Mouse (Mus musculus) embryonic facial prominence, embryonic 15.5 days (tissue): ENCODE data around the gene F2rl1. TPM values are rescaled to one million over a fixed set of nuclear protein-coding genes. Genes with fewer than 3 reads are reported as not detected.

Source experiments
- ATAC-seq: fragments of 200-750 bp; cut with Nextera tagmentation; 2 replicates; pipeline ENCODE4 v1.8.0; 2017; ENCODE audit warnings: low read depth, moderate TSS enrichment; ENCODE audit not compliant: insufficient number of reproducible peaks, low FRiP score, low TSS enrichment
- H3K27ac ChIP-seq: fragments of 300-500 bp; sonication (generic); replicated peaks from 2 replicates; pipeline ENCODE4 v1.5.1; 2015; ENCODE audit warnings: mild to moderate bottlenecking, inconsistent platforms
- H3K27me3 ChIP-seq: fragments of 300-500 bp; sonication (generic); 2 replicates; pipeline ENCODE4 v1.6.1; 2015; ENCODE audit warnings: inconsistent platforms
- H3K36me3 ChIP-seq: fragments of 300-500 bp; sonication (generic); 2 replicates; pipeline ENCODE4 v1.6.1; 2015; ENCODE audit warnings: mild to moderate bottlenecking, inconsistent platforms
- H3K4me1 ChIP-seq: fragments of 300-500 bp; sonication (generic); 2 replicates; pipeline ENCODE4 v1.6.1; 2015; ENCODE audit warnings: inconsistent platforms
- H3K4me2 ChIP-seq: fragments of 300-500 bp; sonication (generic); replicated peaks from 2 replicates; pipeline ENCODE4 v1.6.1; 2015; ENCODE audit warnings: mild to moderate bottlenecking, inconsistent platforms
- H3K4me3 ChIP-seq: fragments of 300-500 bp; sonication (generic); replicated peaks from 2 replicates; pipeline ENCODE4 v1.5.1; 2015; ENCODE audit warnings: mild to moderate bottlenecking, inconsistent platforms
- H3K9ac ChIP-seq: fragments of 300-500 bp; sonication (generic); 2 replicates; pipeline ENCODE4 v1.6.1; 2015; ENCODE audit warnings: inconsistent platforms
- H3K9me3 ChIP-seq: fragments of 300-500 bp; sonication (generic); replicated peaks from 2 replicates; pipeline ENCODE4 v1.6.1; 2016; ENCODE audit warnings: inconsistent platforms
- WGBS: fragments of 180-500 bp; shearing (Covaris S2); methylation state at CpG from one replicate; pipeline ENCODE4 v1.1.7; 2015; 5-methylcytosine and 5-hydroxymethylcytosine counted together
- polyA plus RNA-seq: library from polyadenylated mRNA; unstranded; fragments of >200 nt; fragmentation: Nextera tagmentation; extraction: Ambion mirVana; gene quantifications from 2 replicates; pipeline ENCODE4 v1.2.1, GENCODE M21; 2015

F2rl1 gene
- 4.5 and 5.1 TPM in 2 replicates for polyA plus RNA-seq

- peaks cover 26% of the 10 kb centered on the region for H3K27me3 ChIP-seq
- no peak within 1 kb of the TSS for H3K27ac ChIP-seq
- peak within 1 kb of the TSS; percentile 50 for H3K4me3 ChIP-seq
- H3K9ac ChIP-seq: peak within 1 kb of the TSS; percentile 31
- peak; percentile 84 for ATAC-seq
- peaks cover 21% of the 10 kb centered on the region for H3K4me1 ChIP-seq
- no peaks in the 10 kb centered on the region for H3K36me3 ChIP-seq
- no peaks in the 10 kb centered on the region for H3K9me3 ChIP-seq
- under 1% methylated on average over 54 of the region's 54 CpGs for WGBS
- H3K4me2 ChIP-seq: peak within 1 kb of the TSS; percentile 93
These were observed at the start of gene F2rl1 for GRCm38 (mm10) chr13:95524674-95525491. F2rl1 (minus strand) TSS chr13:95525227.

- Histone ChIP-seq H3K4me1 (no peaks in the 10 kb centered on the region), H3K9ac (no peak overlapping the region), H3K36me3 (no peaks in the 10 kb centered on the region), H3K4me3 (no peak overlapping the region), H3K9me3 (no peaks in the 10 kb centered on the region), H3K27me3 (no peaks in the 10 kb centered on the region), H3K27ac (no peak overlapping the region), H3K4me2 (no peak overlapping the region)
- WGBS: 97% methylated on average over 4 of the region's 4 CpGs
- no peak for ATAC-seq
These were observed 45.9 kb upstream of the F2rl1 start for GRCm38 (mm10) chr13:95570877-95571276.

DNA sequence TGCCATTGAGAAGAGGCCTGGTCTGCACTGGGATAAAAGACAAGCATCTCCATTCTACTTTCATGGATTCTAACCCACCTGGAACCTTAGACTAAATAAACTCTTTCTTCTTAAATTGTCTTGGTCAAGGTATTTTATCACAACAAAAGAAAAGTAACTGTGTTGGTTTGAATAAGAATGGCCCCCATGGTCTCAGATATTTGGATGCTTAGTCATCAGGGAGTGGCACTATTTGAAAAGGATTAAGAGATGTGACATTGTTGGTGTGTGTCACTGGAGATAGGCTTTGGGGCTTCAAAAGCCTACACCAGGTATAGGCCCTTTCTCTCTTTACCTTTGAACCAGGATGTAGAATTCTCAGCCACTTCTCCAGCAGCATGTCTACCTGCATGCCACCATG is 44.3 kb upstream of the F2rl1 start:
- no peak overlapping the region for H3K4me3 ChIP-seq
- H3K4me2 ChIP-seq: no peak overlapping the region
- H3K9me3 ChIP-seq: no peaks in the 10 kb centered on the region
- no peaks in the 10 kb centered on the region for H3K4me1 ChIP-seq
- H3K36me3 ChIP-seq: no peaks in the 10 kb centered on the region
- H3K27me3 ChIP-seq: no peaks in the 10 kb centered on the region
- H3K9ac ChIP-seq: no peak overlapping the region
- ATAC-seq: no peak
- H3K27ac ChIP-seq: no peak overlapping the region

GRCm38 (mm10) chr13:95568336-95568735 is 43.3 kb upstream of the F2rl1 start:
- no peak overlapping the region for H3K4me2 ChIP-seq
- H3K9me3 ChIP-seq: no peaks in the 10 kb centered on the region
- H3K27me3 ChIP-seq: no peaks in the 10 kb centered on the region
- H3K4me3 ChIP-seq: no peak overlapping the region
- no peaks in the 10 kb centered on the region for H3K36me3 ChIP-seq
- H3K9ac ChIP-seq: no peak overlapping the region
- no peak overlapping the region for H3K27ac ChIP-seq
- no peak for ATAC-seq
- WGBS: 95% methylated on average over 3 of the region's 3 CpGs
- no peaks in the 10 kb centered on the region for H3K4me1 ChIP-seq

DNA sequence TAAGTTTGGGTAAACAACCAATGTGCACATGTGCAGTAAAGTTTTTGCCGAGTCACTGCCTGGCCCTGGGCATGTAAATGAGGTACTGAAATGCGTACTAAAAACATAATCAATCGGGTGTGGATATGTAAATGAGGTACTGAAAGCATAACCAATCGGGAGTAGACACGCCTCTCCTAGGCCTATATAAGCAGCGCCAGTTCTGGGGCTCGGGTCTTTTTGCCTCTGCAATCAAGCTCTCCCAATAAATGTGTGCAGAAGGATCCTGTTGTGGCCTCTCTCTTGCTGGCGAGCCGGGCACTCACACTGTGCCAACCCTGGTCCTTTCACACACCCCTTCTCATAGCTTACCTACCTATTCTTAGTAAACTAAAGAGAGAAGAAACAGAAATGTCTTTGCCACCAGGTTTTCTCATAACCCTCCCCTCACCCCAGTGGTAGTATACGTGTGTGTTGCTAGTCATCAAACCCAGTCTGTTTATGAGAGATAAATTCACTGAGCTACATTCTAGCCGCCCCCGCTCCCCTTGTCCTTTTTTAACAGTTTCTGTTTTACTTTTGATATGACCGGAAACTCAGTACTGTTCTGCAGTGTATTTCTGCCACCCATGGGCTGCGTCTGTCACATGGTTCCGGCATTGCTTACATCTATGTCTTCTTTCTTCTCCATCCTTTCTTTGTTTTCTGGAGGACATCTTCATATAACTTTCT is 42.0 kb upstream of the F2rl1 start:
- WGBS: 94% methylated on average over 15 of the region's 15 CpGs
- Histone ChIP-seq H3K9ac (no peak overlapping the region), H3K4me2 (no peak overlapping the region), H3K27ac (no peak overlapping the region), H3K36me3 (no peaks in the 10 kb centered on the region), H3K4me1 (no peaks in the 10 kb centered on the region), H3K4me3 (no peak overlapping the region), H3K27me3 (no peaks in the 10 kb centered on the region), H3K9me3 (no peaks in the 10 kb centered on the region)
- ATAC-seq: no peak

DNA sequence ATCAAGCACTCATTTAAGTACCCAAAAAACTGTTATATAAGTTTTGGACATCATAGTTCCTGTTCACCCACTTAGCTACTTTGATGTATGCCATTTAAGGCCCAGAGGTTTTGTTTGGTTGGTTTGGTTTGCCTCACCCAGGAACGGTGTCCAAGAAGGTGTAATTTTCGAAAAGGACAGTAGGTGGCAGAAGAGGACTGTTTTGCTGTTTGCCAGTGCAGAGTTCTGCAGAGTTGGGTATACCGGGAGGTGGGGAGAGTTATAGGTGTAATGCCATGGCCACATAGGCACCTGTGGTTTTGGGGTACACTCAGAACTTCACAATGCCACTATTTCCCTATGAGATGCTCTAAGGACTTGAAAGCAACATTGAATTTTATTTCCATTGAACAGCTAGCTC is 38.7 kb upstream of the F2rl1 start:
- no peaks in the 10 kb centered on the region for H3K36me3 ChIP-seq
- ATAC-seq: peak; percentile 72; the same call in 1 of the 2 replicates
- H3K27me3 ChIP-seq: no peaks in the 10 kb centered on the region
- H3K4me3 ChIP-seq: no peak overlapping the region
- no peak overlapping the region for H3K4me2 ChIP-seq
- under 1% methylated on average over 3 of the region's 3 CpGs for WGBS
- H3K27ac ChIP-seq: no peak overlapping the region
- H3K9me3 ChIP-seq: no peaks in the 10 kb centered on the region
- H3K9ac ChIP-seq: no peak overlapping the region
- H3K4me1 ChIP-seq: no peaks in the 10 kb centered on the region

- no peaks in the 10 kb centered on the region for H3K4me1 ChIP-seq
These were observed 38.1 kb upstream of the F2rl1 start for GRCm38 (mm10) chr13:95563066-95563610.

GRCm38 (mm10) chr13:95557326-95557725 is 32.3 kb upstream of the F2rl1 start:
- no peaks in the 10 kb centered on the region for H3K4me1 ChIP-seq
- no peak for ATAC-seq
- 76% methylated on average over 7 of the region's 7 CpGs for WGBS
- H3K4me2 ChIP-seq: no peak overlapping the region
- no peaks in the 10 kb centered on the region for H3K9me3 ChIP-seq
- no peak overlapping the region for H3K9ac ChIP-seq
- no peaks in the 10 kb centered on the region for H3K27me3 ChIP-seq
- H3K27ac ChIP-seq: no peak overlapping the region
- no peak overlapping the region for H3K4me3 ChIP-seq
- no peaks in the 10 kb centered on the region for H3K36me3 ChIP-seq

More at GRCm38 (mm10) chr13:95563066-95563610, 38.1 kb upstream of the F2rl1 start:
- H3K27ac ChIP-seq: no peak overlapping the region
- H3K4me3 ChIP-seq: no peak overlapping the region
- H3K4me2 ChIP-seq: no peak overlapping the region
- no peaks in the 10 kb centered on the region for H3K9me3 ChIP-seq
- H3K27me3 ChIP-seq: no peaks in the 10 kb centered on the region
- H3K9ac ChIP-seq: no peak overlapping the region
- no peak for ATAC-seq
- WGBS: 37% methylated on average over 10 of the region's 10 CpGs
- no peaks in the 10 kb centered on the region for H3K36me3 ChIP-seq

- Histone ChIP-seq H3K4me2 (no peak overlapping the region), H3K27me3 (no peaks in the 10 kb centered on the region), H3K27ac (no peak overlapping the region), H3K36me3 (no peaks in the 10 kb centered on the region), H3K4me1 (peaks cover 6% of the 10 kb centered on the region; the same call in 1 of the 2 replicates), H3K9me3 (no peaks in the 10 kb centered on the region), H3K9ac (no peak overlapping the region), H3K4me3 (no peak overlapping the region)
- WGBS: 72% methylated on average over 11 of the region's 11 CpGs
- ATAC-seq: no peak
These were observed 29.0 kb upstream of the F2rl1 start for GRCm38 (mm10) chr13:95553885-95554492.

GRCm38 (mm10) chr13:95550636-95551370 is 25.8 kb upstream of the F2rl1 start:
- Histone ChIP-seq H3K27me3 (no peaks in the 10 kb centered on the region), H3K4me2 (no peak overlapping the region), H3K9ac (no peak overlapping the region), H3K4me3 (no peak overlapping the region), H3K27ac (no peak overlapping the region), H3K36me3 (no peaks in the 10 kb centered on the region), H3K4me1 (peaks cover 29% of the 10 kb centered on the region), H3K9me3 (no peaks in the 10 kb centered on the region)
- 82% methylated on average over 2 of the region's 2 CpGs for WGBS
- ATAC-seq: no peak
